Mouse (Mus musculus): ENCODE data around the gene Vwc2. TPM values are rescaled to one million over a fixed set of nuclear protein-coding genes. Genes with fewer than 3 reads are reported as not detected.

The Vwc2 gene
- total and polyA plus RNA-seq, 2 experiments = 0.09 TPM; not detected in 1

DNA sequence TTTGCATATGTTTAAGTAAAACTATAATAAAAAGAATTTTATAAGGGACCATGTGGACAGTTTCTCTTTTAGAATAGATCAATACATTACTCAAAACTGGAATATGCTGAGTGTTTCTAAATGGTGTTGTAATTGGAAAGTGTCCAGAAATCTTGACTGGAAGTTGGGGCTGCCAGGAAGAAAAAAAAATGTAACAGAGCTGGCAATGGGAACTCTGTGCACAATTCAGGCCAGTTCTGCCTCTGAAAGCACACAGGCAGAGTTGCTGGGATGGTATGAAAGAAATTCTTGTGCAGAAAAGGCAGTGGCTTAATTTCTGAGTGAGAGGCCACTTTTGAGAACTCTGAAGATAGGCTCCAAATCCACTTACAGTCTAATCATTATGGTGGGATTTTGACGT, 11.4 kb upstream of the Vwc2 start:
- no peaks in the 10 kb centered on the region for H3K4me1 ChIP-seq (ENCODE audit: control insufficient read depth, insufficient read depth, low read length)
- DNase-seq (ENCODE audit: extremely low read depth, low read depth, low spot score) = peak; percentile 60
- no peak overlapping the region for H3K9ac ChIP-seq (ENCODE audit: low read depth, low read length)
- 53% methylated on average over 1 of the region's 1 CpGs for WGBS
- no peak overlapping the region for H3K4me3 ChIP-seq (ENCODE audit: insufficient read depth, low read depth, low read length)
- H3K27ac ChIP-seq (replicated peaks; ENCODE audit: insufficient read depth, low read depth, low read length) = no peak overlapping the region
- H3K36me3 ChIP-seq (ENCODE audit: control insufficient read depth, insufficient read depth, low read length) = no peaks in the 10 kb centered on the region
- TF ChIP-seq POLR2A (IDR thresholded peaks at IDR 0.05; ENCODE audit: extremely low read depth, insufficient read depth, low read length) (no peak), CTCF (IDR thresholded peaks at IDR 0.05; ENCODE audit: low read depth, low read length) (no peak)
- H3K79me2 ChIP-seq (ENCODE audit: control insufficient read depth, insufficient read depth, low read length) = no peaks in the 10 kb centered on the region
- no peaks in the 10 kb centered on the region for H3K27me3 ChIP-seq (ENCODE audit: control insufficient read depth, insufficient read depth, low read length)

DNA sequence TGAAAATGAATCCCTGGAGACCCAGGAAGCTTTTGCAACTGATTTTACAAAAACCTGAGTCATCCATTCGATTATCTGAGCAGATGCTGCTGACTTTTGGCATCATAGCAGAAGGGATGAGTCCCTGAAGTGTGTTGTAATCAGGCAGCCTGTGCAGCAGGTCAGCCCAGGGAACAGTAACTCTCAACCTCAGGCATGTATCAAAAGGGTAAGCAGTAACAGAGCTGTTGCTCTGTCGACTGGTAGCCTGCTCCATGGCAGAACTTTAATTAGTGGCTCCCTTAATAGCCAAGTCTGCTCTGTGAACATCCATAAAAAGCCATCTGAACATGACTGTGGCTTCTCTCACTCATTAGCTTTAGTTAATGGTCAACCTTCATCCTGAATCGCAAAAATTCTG, 5.1 kb upstream of the Vwc2 start:
- H3K27ac ChIP-seq (replicated peaks; ENCODE audit: insufficient read depth, low read depth, low read length) = no peak overlapping the region
- H3K9ac ChIP-seq (ENCODE audit: low read depth, low read length) = no peak overlapping the region
- no peaks in the 10 kb centered on the region for H3K79me2 ChIP-seq (ENCODE audit: control insufficient read depth, insufficient read depth, low read length)
- no peak for TF ChIP-seq POLR2A (IDR thresholded peaks at IDR 0.05; ENCODE audit: extremely low read depth, insufficient read depth, low read length)
- no peak for TF ChIP-seq CTCF (IDR thresholded peaks at IDR 0.05; ENCODE audit: low read depth, low read length)
- peak; percentile 37 for DNase-seq (ENCODE audit: extremely low read depth, low read depth, low spot score)
- no peak overlapping the region for H3K4me3 ChIP-seq (ENCODE audit: insufficient read depth, low read depth, low read length)
- WGBS = 39% methylated on average over 3 of the region's 3 CpGs
- no peaks in the 10 kb centered on the region for H3K27me3 ChIP-seq (ENCODE audit: control insufficient read depth, insufficient read depth, low read length)
- no peaks in the 10 kb centered on the region for H3K4me1 ChIP-seq (ENCODE audit: control insufficient read depth, insufficient read depth, low read length)
- H3K36me3 ChIP-seq (ENCODE audit: control insufficient read depth, insufficient read depth, low read length) = no peaks in the 10 kb centered on the region

DNA sequence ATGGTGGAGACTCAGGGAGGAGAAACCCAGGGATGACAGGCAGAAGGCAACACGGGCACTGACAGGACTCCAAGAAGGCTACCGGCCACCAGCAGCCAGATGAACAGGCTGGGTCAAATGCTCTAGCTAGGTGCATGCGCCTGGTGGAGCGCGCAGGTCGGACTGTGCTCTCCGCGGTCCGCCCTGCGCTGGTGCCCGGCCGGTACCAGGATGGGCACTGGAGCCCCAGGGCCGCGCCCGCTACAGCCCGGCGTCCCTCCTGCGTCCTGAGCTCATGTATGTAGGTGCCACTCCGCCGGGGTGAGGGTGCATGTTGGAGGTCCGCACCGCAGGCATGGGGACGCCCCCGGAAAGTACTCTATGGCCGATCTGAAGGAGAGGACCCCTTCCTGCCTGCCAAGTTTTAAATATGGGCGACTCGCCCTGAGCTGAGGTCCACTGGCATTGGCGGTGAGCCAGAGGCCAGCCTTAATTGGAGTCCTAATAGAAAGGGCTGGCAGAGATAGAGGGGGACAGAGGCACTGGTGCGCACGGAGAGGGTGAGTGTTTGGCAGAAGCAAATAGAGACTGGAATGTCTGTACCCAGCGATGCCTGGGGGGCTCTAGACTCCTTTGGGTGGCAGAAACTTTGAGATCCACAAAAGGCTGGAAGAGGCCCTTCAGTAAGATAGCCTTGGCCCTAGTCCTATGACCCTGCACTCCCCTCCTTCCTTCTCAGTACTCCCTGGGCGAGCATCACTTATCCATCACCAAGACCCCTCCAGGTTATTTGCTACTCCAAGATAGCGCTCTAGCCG, 409 bp downstream of the Vwc2 start:
- Histone ChIP-seq H3K79me2 (ENCODE audit: control insufficient read depth, insufficient read depth, low read length) (no peaks in the 10 kb centered on the region), H3K27ac (replicated peaks; ENCODE audit: insufficient read depth, low read depth, low read length) (no peak overlapping the region), H3K36me3 (ENCODE audit: control insufficient read depth, insufficient read depth, low read length) (no peaks in the 10 kb centered on the region), H3K4me3 (ENCODE audit: insufficient read depth, low read depth, low read length) (no peak overlapping the region), H3K4me1 (ENCODE audit: control insufficient read depth, insufficient read depth, low read length) (no peaks in the 10 kb centered on the region), H3K27me3 (ENCODE audit: control insufficient read depth, insufficient read depth, low read length) (peaks cover 6% of the 10 kb centered on the region; the same call in 1 of the 2 replicates), H3K9ac (ENCODE audit: low read depth, low read length) (no peak overlapping the region)
- TF ChIP-seq POLR2A (IDR thresholded peaks at IDR 0.05; ENCODE audit: extremely low read depth, insufficient read depth, low read length) = no peak
- TF ChIP-seq CTCF (IDR thresholded peaks at IDR 0.05; ENCODE audit: low read depth, low read length) = no peak
- no peak for DNase-seq (ENCODE audit: extremely low read depth, low read depth, low spot score)
- WGBS = 1% methylated on average over 34 of the region's 34 CpGs

DNA sequence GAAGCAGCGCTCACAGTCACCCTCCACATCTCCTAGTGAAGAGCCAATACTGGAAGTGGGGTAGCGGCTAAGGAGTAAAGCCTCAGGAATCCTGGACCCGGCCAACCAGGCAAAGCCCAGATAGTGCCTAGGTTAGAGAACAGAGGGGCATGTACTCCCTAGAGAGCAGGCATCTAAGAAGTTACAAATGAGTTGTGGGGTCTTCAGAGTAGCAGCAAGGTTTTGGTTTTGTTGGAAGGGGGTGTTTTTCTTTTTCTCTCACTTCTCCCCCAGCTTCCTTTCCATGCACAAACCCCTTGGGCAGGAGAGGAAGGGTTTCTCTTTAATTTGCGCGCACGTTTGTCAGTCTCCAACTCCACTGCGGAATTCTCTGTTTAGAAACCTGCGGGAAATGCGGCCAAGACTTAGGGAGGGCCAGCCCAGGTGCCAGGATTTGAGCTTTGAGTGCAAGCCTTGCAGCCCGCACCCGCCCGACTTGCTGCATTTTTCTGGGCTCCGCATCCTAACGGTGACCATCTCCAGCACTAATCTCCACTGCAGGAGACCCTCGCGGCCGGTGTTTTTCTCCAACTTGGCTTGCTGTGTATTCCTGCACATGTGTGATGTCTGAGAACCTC, 1.1 kb downstream of the Vwc2 start:
- no peak for DNase-seq (ENCODE audit: extremely low read depth, low read depth, low spot score)
- no peaks in the 10 kb centered on the region for H3K4me1 ChIP-seq (ENCODE audit: control insufficient read depth, insufficient read depth, low read length)
- H3K36me3 ChIP-seq (ENCODE audit: control insufficient read depth, insufficient read depth, low read length) = no peaks in the 10 kb centered on the region
- no peak overlapping the region for H3K4me3 ChIP-seq (ENCODE audit: insufficient read depth, low read depth, low read length)
- TF ChIP-seq CTCF (IDR thresholded peaks at IDR 0.05; ENCODE audit: low read depth, low read length) (no peak), POLR2A (IDR thresholded peaks at IDR 0.05; ENCODE audit: extremely low read depth, insufficient read depth, low read length) (no peak)
- H3K27ac ChIP-seq (replicated peaks; ENCODE audit: insufficient read depth, low read depth, low read length) = no peak overlapping the region
- H3K9ac ChIP-seq (ENCODE audit: low read depth, low read length) = no peak overlapping the region
- H3K27me3 ChIP-seq (ENCODE audit: control insufficient read depth, insufficient read depth, low read length) = peaks cover 6% of the 10 kb centered on the region; the same call in 1 of the 2 replicates
- no peaks in the 10 kb centered on the region for H3K79me2 ChIP-seq (ENCODE audit: control insufficient read depth, insufficient read depth, low read length)
- 1% methylated on average over 17 of the region's 17 CpGs for WGBS

DNA sequence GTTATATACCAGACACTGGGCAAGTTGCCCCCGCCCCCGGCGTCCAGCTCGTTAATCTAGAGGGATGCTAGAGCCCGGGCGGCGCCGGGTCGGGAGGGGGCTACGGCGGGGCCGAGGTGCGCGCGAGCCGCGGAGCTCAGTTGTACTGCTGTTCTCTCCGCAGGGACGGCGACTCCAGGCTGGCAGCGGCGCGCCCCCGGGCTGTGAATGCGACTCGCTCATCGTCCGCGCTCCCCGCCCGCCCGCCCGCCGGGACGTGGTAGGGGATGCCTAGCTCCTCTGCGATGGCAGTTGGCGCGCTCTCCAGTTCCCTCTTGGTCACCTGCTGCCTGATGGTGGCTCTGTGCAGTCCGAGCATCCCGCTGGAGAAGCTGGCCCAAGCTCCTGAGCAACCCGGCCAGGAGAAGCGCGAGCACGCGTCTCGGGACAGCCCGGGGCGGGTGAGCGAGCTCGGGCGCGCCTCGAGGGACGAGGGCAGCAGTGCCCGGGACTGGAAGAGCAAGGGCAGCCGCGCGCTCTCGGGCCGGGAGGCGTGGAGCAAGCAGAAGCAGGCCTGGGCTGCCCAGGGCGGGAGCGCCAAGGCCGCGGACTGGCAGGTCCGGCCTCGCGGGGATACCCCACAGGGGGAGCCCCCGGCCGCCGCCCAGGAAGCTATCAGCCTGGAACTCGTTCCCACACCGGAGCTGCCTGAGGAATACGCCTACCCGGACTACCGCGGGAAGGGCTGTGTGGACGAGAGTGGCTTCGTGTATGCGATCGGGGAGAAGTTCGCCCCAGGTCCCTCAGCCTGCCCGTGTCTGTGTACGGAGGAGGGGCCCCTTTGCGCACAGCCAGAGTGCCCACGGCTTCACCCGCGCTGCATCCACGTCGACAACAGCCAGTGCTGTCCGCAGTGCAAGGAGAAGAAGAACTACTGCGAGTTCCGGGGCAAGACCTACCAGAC, 1.9 kb downstream of the Vwc2 start:
- TF ChIP-seq CTCF (IDR thresholded peaks at IDR 0.05; ENCODE audit: low read depth, low read length) (no peak), POLR2A (IDR thresholded peaks at IDR 0.05; ENCODE audit: extremely low read depth, insufficient read depth, low read length) (no peak)
- Histone ChIP-seq H3K79me2 (ENCODE audit: control insufficient read depth, insufficient read depth, low read length) (no peaks in the 10 kb centered on the region), H3K9ac (ENCODE audit: low read depth, low read length) (no peak overlapping the region), H3K27me3 (ENCODE audit: control insufficient read depth, insufficient read depth, low read length) (peaks cover 6% of the 10 kb centered on the region; the same call in 1 of the 2 replicates), H3K4me1 (ENCODE audit: control insufficient read depth, insufficient read depth, low read length) (no peaks in the 10 kb centered on the region), H3K36me3 (ENCODE audit: control insufficient read depth, insufficient read depth, low read length) (no peaks in the 10 kb centered on the region), H3K27ac (replicated peaks; ENCODE audit: insufficient read depth, low read depth, low read length) (no peak overlapping the region), H3K4me3 (ENCODE audit: insufficient read depth, low read depth, low read length) (no peak overlapping the region)
- 2% methylated on average over 90 of the region's 93 CpGs for WGBS
- DNase-seq (ENCODE audit: extremely low read depth, low read depth, low spot score) = no peak
